Mouse (Mus musculus): ENCODE measurements around the gene Hoxb6. TPM values are rescaled to one million over a fixed set of nuclear protein-coding genes. Genes with fewer than 3 reads are reported as not detected.

Gene Hoxb6
- polyA plus RNA-seq, 1 experiment = not detected

- no peak for TF ChIP-seq POLR2A (IDR thresholded peaks at IDR 0.05; ENCODE audit: extremely low read depth, insufficient read depth, low read length)
- TF ChIP-seq CTCF (IDR thresholded peaks at IDR 0.05; ENCODE audit: extremely low read depth, insufficient read depth, low read length) = no peak
- Histone ChIP-seq H3K4me1 (ENCODE audit: control insufficient read depth, insufficient read depth, low read length) (no peaks in the 10 kb centered on the region), H3K4me3 (ENCODE audit: insufficient read depth, low read length) (no peak overlapping the region), H3K27ac (ENCODE audit: insufficient read depth, low read length) (no peak overlapping the region)
These were observed 7.5 kb downstream of the Hoxb6 start for GRCm38 (mm10) chr11:96299781-96300180.

GRCm38 (mm10) chr11:96300354-96301063 lies 8.2 kb downstream of the Hoxb6 start:
- no peak overlapping the region for H3K4me3 ChIP-seq (ENCODE audit: insufficient read depth, low read length)
- no peaks in the 10 kb centered on the region for H3K4me1 ChIP-seq (ENCODE audit: control insufficient read depth, insufficient read depth, low read length)
- TF ChIP-seq CTCF (IDR thresholded peaks at IDR 0.05; ENCODE audit: extremely low read depth, insufficient read depth, low read length) = no peak
- TF ChIP-seq POLR2A (IDR thresholded peaks at IDR 0.05; ENCODE audit: extremely low read depth, insufficient read depth, low read length) = no peak
- no peak overlapping the region for H3K27ac ChIP-seq (ENCODE audit: insufficient read depth, low read length)

GRCm38 (mm10) chr11:96301064-96301431 lies 8.8 kb downstream of the Hoxb6 start:
- Histone ChIP-seq H3K4me3 (ENCODE audit: insufficient read depth, low read length) (no peak overlapping the region), H3K4me1 (ENCODE audit: control insufficient read depth, insufficient read depth, low read length) (no peaks in the 10 kb centered on the region), H3K27ac (ENCODE audit: insufficient read depth, low read length) (no peak overlapping the region)
- TF ChIP-seq CTCF (IDR thresholded peaks at IDR 0.05; ENCODE audit: extremely low read depth, insufficient read depth, low read length) (no peak), POLR2A (IDR thresholded peaks at IDR 0.05; ENCODE audit: extremely low read depth, insufficient read depth, low read length) (no peak)

GRCm38 (mm10) chr11:96301837-96302236 lies 9.6 kb downstream of the Hoxb6 start:
- no peak overlapping the region for H3K27ac ChIP-seq (ENCODE audit: insufficient read depth, low read length)
- H3K4me1 ChIP-seq (ENCODE audit: control insufficient read depth, insufficient read depth, low read length) = no peaks in the 10 kb centered on the region
- no peak for TF ChIP-seq CTCF (IDR thresholded peaks at IDR 0.05; ENCODE audit: extremely low read depth, insufficient read depth, low read length)
- TF ChIP-seq POLR2A (IDR thresholded peaks at IDR 0.05; ENCODE audit: extremely low read depth, insufficient read depth, low read length) = no peak
- H3K4me3 ChIP-seq (ENCODE audit: insufficient read depth, low read length) = no peak overlapping the region

- TF ChIP-seq CTCF (IDR thresholded peaks at IDR 0.05; ENCODE audit: extremely low read depth, insufficient read depth, low read length) (no peak), POLR2A (IDR thresholded peaks at IDR 0.05; ENCODE audit: extremely low read depth, insufficient read depth, low read length) (no peak)
- Histone ChIP-seq H3K27ac (ENCODE audit: insufficient read depth, low read length) (no peak overlapping the region), H3K4me1 (ENCODE audit: control insufficient read depth, insufficient read depth, low read length) (no peaks in the 10 kb centered on the region), H3K4me3 (ENCODE audit: insufficient read depth, low read length) (no peak overlapping the region)
These were observed 10.3 kb downstream of the Hoxb6 start for GRCm38 (mm10) chr11:96302381-96303150.

GRCm38 (mm10) chr11:96303151-96304099 lies 11.1 kb downstream of the Hoxb6 start, which contains the start of gene Hoxb5:
Hoxb5 (plus strand) TSS chr11:96303336.
- no peak for TF ChIP-seq CTCF (IDR thresholded peaks at IDR 0.05; ENCODE audit: extremely low read depth, insufficient read depth, low read length)
- TF ChIP-seq POLR2A (IDR thresholded peaks at IDR 0.05; ENCODE audit: extremely low read depth, insufficient read depth, low read length) = no peak
- H3K4me1 ChIP-seq (ENCODE audit: control insufficient read depth, insufficient read depth, low read length) = no peaks in the 10 kb centered on the region
- no peak within 1 kb of the TSS for H3K4me3 ChIP-seq (ENCODE audit: insufficient read depth, low read length)
- no peak within 1 kb of the TSS for H3K27ac ChIP-seq (ENCODE audit: insufficient read depth, low read length)

GRCm38 (mm10) chr11:96304381-96305195 lies 12.3 kb downstream of the Hoxb6 start:
- H3K4me1 ChIP-seq (ENCODE audit: control insufficient read depth, insufficient read depth, low read length) = no peaks in the 10 kb centered on the region
- no peak overlapping the region for H3K27ac ChIP-seq (ENCODE audit: insufficient read depth, low read length)
- no peak overlapping the region for H3K4me3 ChIP-seq (ENCODE audit: insufficient read depth, low read length)
- TF ChIP-seq POLR2A (IDR thresholded peaks at IDR 0.05; ENCODE audit: extremely low read depth, insufficient read depth, low read length) (no peak), CTCF (IDR thresholded peaks at IDR 0.05; ENCODE audit: extremely low read depth, insufficient read depth, low read length) (no peak)

GRCm38 (mm10) chr11:96305505-96306182 lies 13.4 kb downstream of the Hoxb6 start:
- TF ChIP-seq POLR2A (IDR thresholded peaks at IDR 0.05; ENCODE audit: extremely low read depth, insufficient read depth, low read length) (no peak), CTCF (IDR thresholded peaks at IDR 0.05; ENCODE audit: extremely low read depth, insufficient read depth, low read length) (no peak)

More at GRCm38 (mm10) chr11:96305505-96306182, 13.4 kb downstream of the Hoxb6 start:
- Histone ChIP-seq H3K27ac (ENCODE audit: insufficient read depth, low read length) (no peak overlapping the region), H3K4me1 (ENCODE audit: control insufficient read depth, insufficient read depth, low read length) (no peaks in the 10 kb centered on the region), H3K4me3 (ENCODE audit: insufficient read depth, low read length) (no peak overlapping the region)

Measured in cortical plate, adult 2 months (tissue).